Mouse (Mus musculus) heart, adult 2 months (tissue): ENCODE data around the gene Itgb7.

Experiments used
- CTCF ChIP-seq: fragments of 200-600 bp; IDR thresholded peaks from 2 replicates; pipeline ENCODE4 v1.8.1; 2022; ENCODE audit warnings: antibody characterized with exemption, mild to moderate bottlenecking, moderate library complexity
- EP300 ChIP-seq: fragments of 200-500 bp; IDR thresholded peaks from 2 replicates; pipeline ENCODE4 v1.6.1; 2011; ENCODE audit warnings: low read depth, low read length, control low read depth; ENCODE audit not compliant: insufficient read depth
- POLR2A ChIP-seq: fragments of 200-500 bp; IDR thresholded peaks from 2 replicates; pipeline ENCODE4 v1.6.1; 2011; ENCODE audit warnings: mild to moderate bottlenecking, low read depth, low read length, control low read depth; ENCODE audit not compliant: insufficient read depth

GRCm38 (mm10) chr15:102232764-102233163 lies 1.0 kb upstream of the Itgb7 start:
- TF ChIP-seq POLR2A, result no peak
- TF ChIP-seq CTCF, result no peak
- TF ChIP-seq EP300, result no peak
